ENCODE assay signal across 19 mouse cellular contexts in the genomic region with DNA sequence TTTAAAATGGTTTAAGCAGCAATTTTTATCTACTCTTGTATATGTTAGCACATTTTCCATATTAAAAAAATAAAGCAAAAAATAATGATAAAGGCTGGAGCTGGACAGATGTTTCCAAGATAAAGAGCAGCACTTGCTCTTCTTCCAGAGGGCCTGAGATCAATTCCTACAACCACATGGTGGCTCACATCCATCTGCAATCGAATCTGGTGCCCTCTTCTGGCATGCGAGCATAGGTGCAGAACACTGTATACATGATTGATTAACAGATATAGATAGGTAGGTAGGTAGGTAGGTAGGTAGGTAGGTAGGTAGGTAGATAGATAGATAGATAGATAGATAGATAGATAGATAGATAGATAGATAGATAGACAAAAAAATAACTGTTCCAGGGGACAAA. TPM values are rescaled to one million over a fixed set of nuclear protein-coding genes. Genes with fewer than 3 reads are reported as not detected.
DNase-seq lines count a peak whose midpoint lies in the region; ATAC-seq and TF ChIP-seq lines count a peak whose summit lies in the region.
"Had no signal": no experiment of that assay in that cellular context is flagged by ENCODE, and none has a peak within 500 bp of the region (broad histone marks: within the 10 kb centered on the region; RNA-seq: fewer than 3 reads in every experiment).

No protein-coding gene starts in this region.

- H3K4me2 ChIP-seq in liver, embryonic 14.5 days (ENCODE audit: low read depth) = no peak overlapping the region
- H3K4me2 ChIP-seq: lung, embryonic 15.5 days; midbrain, embryonic 11.5 days had no signal

- H3K4me3 ChIP-seq in liver, embryonic 14.5 days (ENCODE audit: insufficient read depth in 1 of 2, low read depth in 2 of 2, low read length in 2 of 2) = no peak overlapping the region
- H3K4me3 ChIP-seq in ES-Bruce4 (ENCODE audit: low read depth, low read length) = no peak overlapping the region
- H3K4me3 ChIP-seq: limb, embryonic 10.5 days; lung, embryonic 15.5 days had no signal

- H3K9ac ChIP-seq in liver, embryonic 14.5 days (replicated peaks) = no peak overlapping the region
- no peak overlapping the region for H3K9ac ChIP-seq in ES-Bruce4 (ENCODE audit: low read depth, poor library complexity, severe bottlenecking)
- H3K9ac ChIP-seq: lung, embryonic 15.5 days had no signal

- WGBS in liver, embryonic 14.5 days (ENCODE audit: insufficient replicate concordance) = 38% methylated on average over 2 of the region's 2 CpGs

- peak; percentile 58 for TF ChIP-seq CTCF in liver, embryonic 14.5 days (IDR thresholded peaks at IDR 0.05; ENCODE audit: low read depth)
- TF ChIP-seq CTCF in ES-Bruce4 (IDR thresholded peaks at IDR 0.05; ENCODE audit: low read depth, low read length) = peak; percentile 50

- H3K27ac ChIP-seq in liver, embryonic 14.5 days = no peak overlapping the region
- no peak overlapping the region for H3K27ac ChIP-seq in ES-Bruce4 (ENCODE audit: insufficient read depth, low read length)
- H3K27ac ChIP-seq: limb, embryonic 10.5 days; lung, embryonic 15.5 days had no signal

- DNase-seq in liver, embryonic 14.5 days (ENCODE audit: low read depth in 3 of 3, low spot score in 3 of 3) = no peak
- no peak for DNase-seq in liver
- DNase-seq in B cell, adult 2 months = peak; percentile 38
- DNase-seq in naive thymus-derived CD4-positive, alpha-beta T cell, adult 2 months (ENCODE audit: low read depth) = peak; percentile 52
- DNase-seq in cerebellum, postnatal 36 days = no peak
- DNase-seq in testis, postnatal 10 days (ENCODE audit: low spot score) = no peak
- DNase-seq: adrenal gland, postnatal 14 days; cerebellum, postnatal 14 days; heart, adult 11 months; kidney, postnatal 36 days; layer of hippocampus, postnatal 36 days; right cerebral cortex, postnatal 14 days had no signal

- H3K27me3 ChIP-seq in liver, embryonic 14.5 days (ENCODE audit: control insufficient read depth, insufficient read depth, low read length) = no peaks in the 10 kb centered on the region
- no peaks in the 10 kb centered on the region for H3K27me3 ChIP-seq in ES-Bruce4 (ENCODE audit: control insufficient read depth, insufficient read depth, low read length, poor library complexity, severe bottlenecking)
- H3K27me3 ChIP-seq: lung, embryonic 15.5 days had no signal

- no peaks in the 10 kb centered on the region for H3K36me3 ChIP-seq in liver, embryonic 14.5 days (replicated peaks; ENCODE audit: control insufficient read depth, insufficient read depth, low read depth)
- H3K36me3 ChIP-seq in ES-Bruce4 (ENCODE audit: control insufficient read depth, insufficient read depth, low read length, poor library complexity, severe bottlenecking) = no peaks in the 10 kb centered on the region
- H3K36me3 ChIP-seq: limb, embryonic 10.5 days; lung, embryonic 15.5 days had no signal

- H3K9me3 ChIP-seq in liver, embryonic 14.5 days (ENCODE audit: control insufficient read depth, low read length) = no peaks in the 10 kb centered on the region
- H3K9me3 ChIP-seq in ES-Bruce4 (replicated peaks; ENCODE audit: control insufficient read depth, insufficient read depth, low read length, poor library complexity, severe bottlenecking) = peaks cover 4% of the 10 kb centered on the region; the same call in 1 of the 2 replicates
- H3K9me3 ChIP-seq: limb, embryonic 10.5 days; lung, embryonic 15.5 days had no signal

- no peak for TF ChIP-seq EP300 in liver, embryonic 14.5 days (IDR thresholded peaks at IDR 0.05; ENCODE audit: low read depth)
- no peak for TF ChIP-seq EP300 in ES-Bruce4 (IDR thresholded peaks at IDR 0.05; ENCODE audit: insufficient read depth, low read depth, low read length)

- no peak for ATAC-seq in liver, embryonic 14.5 days (ENCODE audit: insufficient read depth)
- ATAC-seq: intestine, embryonic 16.5 days had no signal

- H3K4me1 ChIP-seq in liver, embryonic 14.5 days (replicated peaks; ENCODE audit: control insufficient read depth in 2 of 2, insufficient read depth in 2 of 2, low read length in 1 of 2) = no peaks in the 10 kb centered on the region
- H3K4me1 ChIP-seq in ES-Bruce4 (ENCODE audit: control insufficient read depth, insufficient read depth, low read length) = no peaks in the 10 kb centered on the region
- H3K4me1 ChIP-seq: limb, embryonic 10.5 days; lung, embryonic 15.5 days had no signal

- TF ChIP-seq POLR2A in ES-Bruce4 (IDR thresholded peaks at IDR 0.05; ENCODE audit: insufficient read depth, low read length) = no peak

RNA-seq across cellular contexts. Expression of a gene that starts 2.3 kb away (rescaled TPM):
- not detected in 2 replicates for polyA plus RNA-seq in liver, embryonic 14.5 days (2012; rRNA removed)
- polyA plus RNA-seq in liver, embryonic 14.5 days (2014; fragmentation: Nextera tagmentation; extraction: Ambion mirVana) = not detected in 2 replicates
- polyA plus RNA-seq in ES-Bruce4 (2011; ENCODE audit: insufficient read depth, insufficient read length, low read depth, missing spikeins) = not detected in 2 replicates
- polyA plus RNA-seq: embryonic facial prominence, embryonic 11.5 days; limb, embryonic 10.5 days; lung, embryonic 15.5 days; midbrain, embryonic 11.5 days; stomach, embryonic 14.5 days had no signal

RNA-seq across cellular contexts. Expression of a gene that starts 26.2 kb away (rescaled TPM):
- polyA plus RNA-seq in liver, embryonic 14.5 days (2012; rRNA removed) = 0.09 and 0.12 TPM in 2 replicates
- 0.22 and 0.24 TPM in 2 replicates for polyA plus RNA-seq in liver, embryonic 14.5 days (2014; fragmentation: Nextera tagmentation; extraction: Ambion mirVana)
- not detected in 2 replicates for polyA plus RNA-seq in ES-Bruce4 (2011; ENCODE audit: insufficient read depth, insufficient read length, low read depth, missing spikeins)
- polyA plus RNA-seq: embryonic facial prominence, embryonic 11.5 days; limb, embryonic 10.5 days; midbrain, embryonic 11.5 days had no signal

RNA-seq across cellular contexts. Expression of a gene that starts 29.6 kb away (rescaled TPM):
- 1.7 and 2.5 TPM in 2 replicates for polyA plus RNA-seq in liver, embryonic 14.5 days (2012; rRNA removed)
- 2.4 and 2.9 TPM in 2 replicates for polyA plus RNA-seq in liver, embryonic 14.5 days (2014; fragmentation: Nextera tagmentation; extraction: Ambion mirVana)
- 4.7 and 5.2 TPM in 2 replicates for polyA plus RNA-seq in ES-Bruce4 (2011; ENCODE audit: insufficient read depth, insufficient read length, low read depth, missing spikeins)

Comparison
In these comparisons a context has a peak if more than half of its experiments do, and no peak if none do; other contexts are left out.
1. DNase-seq: peak in B cell, adult 2 months (2 of 2) and naive thymus-derived CD4-positive, alpha-beta T cell, adult 2 months (single experiment); none in liver, embryonic 14.5 days (0 of 3), liver (single experiment), cerebellum, postnatal 36 days (0 of 2) and testis, postnatal 10 days (single experiment).